Mouse (Mus musculus): ENCODE results near the gene Gm4565.
"Not testable (repeated sequence)": the region's sequence is repeated elsewhere in the genome, so short reads cannot be mapped to it uniquely, and the experiment has no call there.

Gm4565 gene

DNA sequence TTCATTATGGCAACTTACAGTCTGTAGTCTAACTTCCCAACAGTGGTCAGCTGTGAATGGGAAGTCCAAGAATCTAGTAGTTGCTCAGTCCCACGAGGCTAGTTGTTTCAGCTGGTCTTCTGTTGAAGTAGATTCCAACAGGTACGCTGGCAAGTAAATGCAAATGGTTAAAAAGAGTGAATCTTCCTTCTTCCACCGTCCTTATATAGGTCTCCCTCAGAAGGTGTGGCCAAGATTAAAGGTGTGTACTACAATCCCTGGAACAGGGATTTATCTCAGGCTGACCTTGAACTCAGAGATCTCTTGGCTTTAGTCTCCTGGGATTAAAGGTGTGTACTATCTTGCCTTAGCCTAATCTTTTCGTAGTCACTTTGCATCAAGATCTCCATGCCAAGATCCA is at the start of gene Gm4565:
Gene Gm4565 (minus strand): TSS at position 101 of the 400 bp plus-strand sequence.
- DNase-seq (ENCODE audit: low spot score) = not testable (repeated sequence)

DNA sequence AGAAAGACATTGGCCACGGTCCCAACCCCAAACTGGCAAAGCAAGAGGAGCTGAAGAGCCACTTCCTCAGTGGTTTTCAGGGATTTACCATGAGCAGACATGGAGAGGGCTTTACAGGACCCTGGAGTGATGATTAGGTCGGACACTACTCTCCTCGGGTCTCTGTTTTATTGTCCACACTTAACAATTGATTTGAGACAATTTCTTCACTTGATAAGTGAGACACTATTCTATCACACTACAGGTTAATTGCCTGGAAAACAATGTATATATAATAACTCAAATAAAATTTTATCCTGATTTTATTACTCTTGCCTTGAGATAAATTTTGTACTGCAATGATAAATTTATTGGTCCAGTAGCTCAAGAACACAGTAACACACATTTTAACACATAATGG is 22.7 kb downstream of the Gm4565 start, which contains the start of gene Gm4201:
Gene Gm4201 (minus strand): TSS at position 101 of the 400 bp plus-strand sequence.
- not testable (repeated sequence) for DNase-seq (ENCODE audit: low spot score)

DNA sequence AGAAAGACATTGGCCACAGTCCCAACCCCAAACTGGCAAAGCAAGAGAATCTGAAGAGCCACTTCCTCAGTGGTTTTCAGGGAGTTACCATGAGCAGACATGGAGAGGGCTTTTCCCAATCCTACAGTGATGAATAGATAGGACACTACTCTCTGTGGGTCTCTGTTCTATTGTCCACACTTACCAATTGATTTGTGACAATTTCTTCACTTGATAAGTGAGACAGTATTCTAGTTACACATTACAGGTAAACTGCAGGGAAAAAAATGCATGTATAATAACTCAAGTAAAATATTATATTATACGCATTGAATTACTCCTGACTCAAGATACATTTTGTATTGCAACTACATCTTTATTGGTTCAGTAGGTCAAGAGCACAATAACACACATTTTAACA is 53.1 kb downstream of the Gm4565 start, which contains the start of gene Gm8677:
Gene Gm8677 (minus strand): TSS at position 101 of the 400 bp plus-strand sequence.
- not testable (repeated sequence) for DNase-seq (ENCODE audit: low spot score)
